Mouse (Mus musculus) limb, embryonic 14.5 days (tissue): ENCODE measurements around the gene Bmp7. TPM values are rescaled to one million over a fixed set of nuclear protein-coding genes. Genes with fewer than 3 reads are reported as not detected.

Experiments
- ATAC-seq: fragments of 200-750 bp; cut with Nextera tagmentation; 2 replicates; pipeline ENCODE4 v1.8.0; 2017; ENCODE audit warnings: low read depth, moderate number of reproducible peaks, moderate TSS enrichment; ENCODE audit not compliant: low FRiP score
- DNase-seq: peaks from one replicate; pipeline ENCODE4 v3.0.0-alpha.2; 2015; ENCODE audit warnings: low spot score
- H3K27ac ChIP-seq: fragments of 300-500 bp; sonication (generic); replicated peaks from 2 replicates; pipeline ENCODE4 v1.5.1; 2014; ENCODE audit warnings: low read depth, mild to moderate bottlenecking, low read length, moderate library complexity, mixed read lengths
- H3K27me3 ChIP-seq: fragments of 300-500 bp; sonication (generic); 2 replicates; pipeline ENCODE4 v1.6.1; 2014; ENCODE audit warnings: low read length, mixed read lengths; ENCODE audit not compliant: control insufficient read depth, insufficient read depth
- H3K36me3 ChIP-seq: fragments of 300-500 bp; sonication (generic); 2 replicates; pipeline ENCODE4 v1.6.1; 2014; ENCODE audit warnings: mild to moderate bottlenecking, low read length, moderate library complexity, mixed read lengths; ENCODE audit not compliant: control insufficient read depth, insufficient read depth
- H3K4me1 ChIP-seq: fragments of 300-500 bp; sonication (generic); 2 replicates; pipeline ENCODE4 v1.6.1; 2014; ENCODE audit warnings: antibody characterized with exemption, low read length, mixed read lengths; ENCODE audit not compliant: control insufficient read depth, insufficient read depth
- H3K4me2 ChIP-seq: fragments of 300-500 bp; sonication (generic); replicated peaks from 2 replicates; pipeline ENCODE4 v1.6.1; 2014; ENCODE audit warnings: low read depth, mild to moderate bottlenecking, low read length, moderate library complexity; ENCODE audit not compliant: severe bottlenecking
- H3K4me3 ChIP-seq: fragments of 300-500 bp; sonication (generic); replicated peaks from 2 replicates; pipeline ENCODE4 v1.5.1; 2014; ENCODE audit warnings: low read length
- H3K9ac ChIP-seq: fragments of 300-500 bp; sonication (generic); 2 replicates; pipeline ENCODE4 v1.6.1; 2014; ENCODE audit warnings: mild to moderate bottlenecking, low read depth, low read length, moderate library complexity; ENCODE audit not compliant: severe bottlenecking
- H3K9me3 ChIP-seq: fragments of 300-500 bp; sonication (generic); 2 replicates; pipeline ENCODE4 v1.6.1; 2016; ENCODE audit warnings: low read length; ENCODE audit not compliant: control insufficient read depth
- POLR2A ChIP-seq: fragments of 200-500 bp; IDR thresholded peaks from 2 replicates; pipeline ENCODE4 v1.8.0; 2012; ENCODE audit warnings: inconsistent platforms, mild to moderate bottlenecking, moderate library complexity, borderline replicate concordance; ENCODE audit not compliant: insufficient read depth, insufficient read length; ENCODE audit errors: extremely low read depth
- WGBS: fragments of 180-500 bp; shearing (Covaris S2); extraction: QIAGEN DNeasy Blood & Tissue Kit; methylation state at CpG from one replicate; pipeline ENCODE4 v1.1.7; 2014; 5-methylcytosine and 5-hydroxymethylcytosine counted together
- polyA plus RNA-seq, 2 experiments: library from polyadenylated mRNA; depleted of rRNA in 1 of 2; stranded (reverse) in 1 of 2; unstranded in 1 of 2; fragments of >200 nt; fragmentation: Nextera tagmentation in 1 of 2; extraction: Ambion mirVana in 1 of 2; gene quantifications; 2 replicates each; pipeline versions ENCODE4 v1.2.1 to v1.2.3; 2012 to 2014

The Bmp7 gene
- polyA plus RNA-seq, 2 experiments = 28.6 to 41.9 TPM

DNA sequence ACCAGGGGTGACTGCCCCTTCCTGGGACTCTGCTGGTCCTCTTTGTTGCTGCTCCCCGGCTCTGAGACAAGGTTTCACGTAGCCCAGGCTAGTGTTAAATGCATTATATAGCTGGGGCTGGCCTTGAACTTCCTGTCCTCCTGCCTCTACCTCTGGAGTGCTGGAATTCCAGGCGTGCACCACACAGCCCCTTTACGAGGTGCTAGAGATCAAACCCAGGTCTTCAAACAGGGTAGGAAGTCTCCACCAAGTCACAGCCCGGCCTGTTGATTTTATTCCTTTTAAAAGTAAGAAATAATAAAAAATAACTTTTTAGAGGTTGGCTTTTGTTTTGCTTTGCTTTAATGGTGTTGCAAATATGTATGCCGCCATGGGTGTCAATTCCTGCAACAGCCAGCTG lies 55.5 kb downstream of the Bmp7 start:
- no peak for ATAC-seq
- peaks cover 63% of the 10 kb centered on the region for H3K4me1 ChIP-seq
- H3K27me3 ChIP-seq = no peaks in the 10 kb centered on the region
- no peak for TF ChIP-seq POLR2A
- no peak overlapping the region for H3K4me2 ChIP-seq
- no peak overlapping the region for H3K4me3 ChIP-seq
- H3K27ac ChIP-seq = peak overlapping the region; percentile 66
- no peaks in the 10 kb centered on the region for H3K9me3 ChIP-seq
- H3K36me3 ChIP-seq = no peaks in the 10 kb centered on the region
- no peak overlapping the region for H3K9ac ChIP-seq
- DNase-seq = no peak
- 34% methylated on average over 6 of the region's 6 CpGs for WGBS

DNA sequence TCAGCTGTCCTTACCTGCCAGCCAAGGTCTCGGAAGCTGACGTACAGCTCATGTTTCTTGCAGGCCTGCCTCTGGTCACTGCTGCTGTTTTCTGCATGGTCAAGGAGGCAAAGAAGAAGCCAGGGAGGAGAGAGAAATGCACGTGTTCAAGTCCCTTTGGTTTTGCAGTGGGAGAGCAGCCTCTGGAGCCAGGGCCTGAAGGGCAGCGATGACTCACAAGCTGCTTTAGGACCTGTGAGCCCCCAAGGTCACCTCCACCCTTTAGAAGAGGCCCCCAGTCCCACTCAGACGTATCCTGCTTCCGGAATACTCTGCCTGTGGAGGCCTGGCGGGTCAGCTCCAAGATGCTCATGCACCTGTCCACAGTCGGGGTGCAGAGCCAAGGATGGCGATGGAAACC lies 64.9 kb downstream of the Bmp7 start:
- Histone ChIP-seq H3K27ac (no peak overlapping the region), H3K4me1 (0 out of 2 replicates have a peak, but pooled peaks cover 3% of the 10 kb centered on the region), H3K27me3 (no peaks in the 10 kb centered on the region), H3K9ac (no peak overlapping the region), H3K4me2 (no peak overlapping the region), H3K9me3 (no peaks in the 10 kb centered on the region), H3K4me3 (no peak overlapping the region), H3K36me3 (peaks cover 37% of the 10 kb centered on the region)
- ATAC-seq = no peak
- TF ChIP-seq POLR2A = no peak
- WGBS = 90% methylated on average over 8 of the region's 9 CpGs
- DNase-seq = no peak

DNA sequence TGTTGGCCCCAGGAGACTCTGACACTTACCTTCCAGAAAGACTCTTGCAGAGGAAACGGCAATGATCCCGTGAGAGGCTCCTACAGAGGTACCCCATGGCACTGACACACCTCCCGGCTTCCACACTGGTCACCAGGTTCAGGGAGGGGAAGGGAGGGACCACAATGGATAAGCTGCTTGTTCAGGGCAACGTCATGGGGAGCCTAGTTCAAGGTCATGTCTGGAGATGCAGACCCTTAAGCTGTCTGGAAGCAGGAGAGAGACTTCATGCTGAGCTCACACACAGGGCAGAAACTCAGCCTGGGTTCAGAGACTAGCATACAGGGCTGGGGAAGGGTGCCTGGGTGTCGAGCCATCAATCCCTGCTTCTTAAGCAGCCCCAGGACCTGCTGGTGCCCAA lies 73.8 kb downstream of the Bmp7 start:
- no peak overlapping the region for H3K9ac ChIP-seq
- no peak overlapping the region for H3K4me3 ChIP-seq
- H3K27me3 ChIP-seq = no peaks in the 10 kb centered on the region
- TF ChIP-seq POLR2A = no peak
- no peak overlapping the region for H3K27ac ChIP-seq
- H3K9me3 ChIP-seq = peaks cover 8% of the 10 kb centered on the region; the same call in 1 of the 2 replicates
- DNase-seq = no peak
- H3K4me2 ChIP-seq = no peak overlapping the region
- peaks cover 35% of the 10 kb centered on the region for H3K4me1 ChIP-seq
- peaks cover 9% of the 10 kb centered on the region; the same call in 1 of the 2 replicates for H3K36me3 ChIP-seq
- 65% methylated on average over 5 of the region's 5 CpGs for WGBS
- no peak for ATAC-seq

DNA sequence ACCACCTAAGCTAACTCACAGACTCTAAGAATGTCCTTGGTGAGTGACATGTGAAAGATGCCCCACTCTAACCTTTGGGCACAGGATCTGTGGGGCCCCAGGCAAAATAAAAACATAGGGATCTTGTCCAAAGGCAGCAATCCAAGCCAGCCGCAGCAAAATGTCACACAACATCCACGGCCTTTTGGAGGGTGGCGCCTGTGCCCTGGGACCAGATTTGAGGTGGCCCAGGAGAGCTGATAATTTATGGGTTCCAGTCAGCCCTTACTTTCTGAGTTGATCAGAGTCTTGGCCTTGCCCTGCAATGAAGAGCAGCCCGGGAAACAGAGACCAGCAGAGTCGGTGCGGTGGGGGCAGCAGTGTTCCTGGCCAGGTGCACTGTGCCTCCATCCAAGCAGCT lies 75.0 kb downstream of the Bmp7 start:
- no peak overlapping the region for H3K9ac ChIP-seq
- H3K4me1 ChIP-seq = peaks cover 37% of the 10 kb centered on the region
- H3K27me3 ChIP-seq = no peaks in the 10 kb centered on the region
- no peak overlapping the region for H3K4me2 ChIP-seq
- DNase-seq (no peak), ATAC-seq (no peak)
- peaks cover 8% of the 10 kb centered on the region; the same call in 1 of the 2 replicates for H3K9me3 ChIP-seq
- no peak overlapping the region for H3K4me3 ChIP-seq
- WGBS = 70% methylated on average over 6 of the region's 6 CpGs
- H3K27ac ChIP-seq = no peak overlapping the region
- no peak for TF ChIP-seq POLR2A
- peaks cover 3% of the 10 kb centered on the region; the same call in 1 of the 2 replicates for H3K36me3 ChIP-seq

DNA sequence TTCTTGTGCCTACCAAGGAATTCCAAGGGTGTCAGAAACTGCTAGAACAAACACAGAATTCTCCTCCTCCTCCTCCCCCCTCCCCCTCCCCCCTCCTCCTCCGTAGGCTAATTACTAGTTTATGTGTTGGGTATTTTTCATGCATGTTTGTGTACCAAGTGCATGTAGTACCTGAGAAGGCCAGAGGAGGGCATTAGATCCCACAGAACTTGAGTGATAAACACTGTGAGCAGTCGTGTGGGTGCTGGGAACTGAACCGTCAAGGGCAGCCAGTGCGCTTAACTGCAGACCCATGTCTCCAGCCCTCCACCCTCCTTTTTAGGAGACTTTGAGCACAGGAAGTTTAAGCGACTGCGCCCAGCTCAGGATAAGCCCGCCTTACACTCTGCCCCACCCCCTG lies 75.6 kb downstream of the Bmp7 start:
- no peak overlapping the region for H3K27ac ChIP-seq
- ATAC-seq = no peak
- H3K9me3 ChIP-seq = peaks cover 8% of the 10 kb centered on the region; the same call in 1 of the 2 replicates
- DNase-seq = no peak
- no peak overlapping the region for H3K4me3 ChIP-seq
- H3K4me2 ChIP-seq = no peak overlapping the region
- H3K4me1 ChIP-seq = peaks cover 37% of the 10 kb centered on the region
- WGBS = 89% methylated on average over 7 of the region's 7 CpGs
- no peak overlapping the region for H3K9ac ChIP-seq
- no peaks in the 10 kb centered on the region for H3K27me3 ChIP-seq
- TF ChIP-seq POLR2A = no peak
- peaks cover 3% of the 10 kb centered on the region; the same call in 1 of the 2 replicates for H3K36me3 ChIP-seq
